Mouse (Mus musculus) ES-Bruce4 (cell line): ENCODE measurements around the gene Kcnc3.

ENCODE experiments used
- CTCF ChIP-seq: IDR thresholded peaks from one replicate; pipeline ENCODE4 v1.8.1; 2011; ENCODE audit warnings: low read depth, low read length
- EP300 ChIP-seq: IDR thresholded peaks from 2 replicates; pipeline ENCODE4 v1.6.1; 2011; ENCODE audit warnings: low read depth, low read length; ENCODE audit not compliant: insufficient read depth
- POLR2A ChIP-seq: IDR thresholded peaks from one replicate; pipeline ENCODE4 v1.8.1; 2011; ENCODE audit warnings: low read length; ENCODE audit not compliant: insufficient read depth

DNA sequence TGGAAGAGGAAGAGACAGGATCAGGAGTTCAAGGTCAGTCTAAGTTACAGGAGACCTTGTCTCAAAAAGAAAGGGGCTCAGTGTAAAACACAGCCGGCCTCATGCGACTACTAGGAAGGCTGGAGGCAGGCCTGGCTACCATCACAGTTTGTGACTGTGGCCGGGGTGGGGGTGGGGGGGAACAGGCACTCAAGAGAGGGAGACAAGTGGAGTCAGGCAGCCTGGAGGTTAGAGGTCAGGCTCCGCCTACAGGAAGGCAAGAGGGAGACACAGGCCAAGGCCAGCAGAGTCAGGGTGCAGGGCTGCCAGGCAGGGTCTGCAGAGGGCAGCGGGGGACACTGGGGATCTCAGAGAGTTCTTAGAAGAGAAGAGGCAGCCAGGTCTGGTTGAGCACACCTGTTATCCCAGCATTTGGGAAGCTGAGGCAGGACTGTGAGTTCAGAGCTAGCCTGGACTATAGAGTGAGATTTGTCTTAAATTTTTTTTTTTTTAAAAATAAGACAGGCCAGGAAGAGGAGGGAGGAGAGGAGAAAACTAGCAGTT lies 6.6 kb downstream of the Kcnc3 start:
- TF ChIP-seq CTCF (no peak), EP300 (no peak), POLR2A (no peak)
